Mouse (Mus musculus): Measurements from ENCODE around the gene Nom1. TPM values are rescaled to one million over a fixed set of nuclear protein-coding genes. Genes with fewer than 3 reads are reported as not detected.

Gene Nom1
- total RNA-seq (2021) = 10 to 100 TPM; 13.4 to 16.1 TPM
- 4.5 and 9.3 TPM in 2 replicates for polyA plus RNA-seq (2012; rRNA removed)
- long read RNA-seq, full-length matches to known transcripts = 23 of 36 reads
- long read RNA-seq, partial matches to known transcripts = 8 of 36 reads
- long read RNA-seq, other reads (novel, unspliced or antisense) = 5 of 36 reads

DNA sequence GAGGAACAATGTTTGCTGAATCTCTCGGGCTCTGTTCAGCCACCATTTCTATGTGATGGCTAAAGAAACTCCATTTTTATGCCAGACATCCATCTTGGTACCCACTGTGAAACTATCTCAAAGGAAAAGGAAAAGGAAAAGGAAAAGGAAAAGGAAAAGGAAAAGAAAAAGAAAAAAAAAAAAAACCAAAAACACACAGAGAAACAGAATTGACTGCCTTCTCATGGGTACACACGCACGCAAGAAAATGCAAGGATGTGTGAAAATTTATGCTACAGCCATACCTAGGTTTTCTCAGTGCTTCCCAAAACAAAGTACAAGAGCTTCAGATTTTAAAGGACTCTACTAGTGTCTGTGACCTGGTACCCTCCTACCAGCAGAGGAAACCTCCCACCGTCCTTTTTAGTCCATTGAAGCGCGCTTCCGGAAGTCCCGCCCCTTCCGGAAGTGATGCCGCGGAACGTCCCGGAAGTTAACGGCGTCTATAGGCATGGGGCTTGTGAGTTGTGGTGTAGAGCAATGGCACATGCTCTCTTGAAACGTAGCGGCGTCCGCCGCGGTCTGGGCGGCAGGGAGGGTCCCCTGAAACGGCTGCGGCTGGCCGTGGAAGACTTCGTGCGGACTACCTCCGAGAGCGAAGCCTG lies at the start of gene Nom1:
Nom1 (plus strand) TSS at position 437 of the 644 bp plus-strand sequence.
- DNase-seq = peak; percentile 92 to 93
- no peaks in the 10 kb centered on the region for H3K79me2 ChIP-seq (replicated peaks; ENCODE audit: control insufficient read depth, insufficient read depth, low read length)
- no peaks in the 10 kb centered on the region for H3K27me3 ChIP-seq (ENCODE audit: control insufficient read depth, insufficient read depth, low read length)
- TF ChIP-seq POLR2A (IDR thresholded peaks at IDR 0.05; ENCODE audit: insufficient read depth, low read depth, low read length) (peak; percentile 71; the same call in 1 of the 2 replicates), EP300 (IDR thresholded peaks at IDR 0.05; ENCODE audit: insufficient read depth, low read depth, low read length) (0 out of 2 replicates have a peak, but pooled peaks have one; percentile 6), CTCF (IDR thresholded peaks at IDR 0.05) (0 out of 2 replicates have a peak, but pooled peaks have one; percentile 19)
- peak within 1 kb of the TSS; percentile 88 for H3K4me3 ChIP-seq
- peaks cover 2% of the 10 kb centered on the region for H3K4me1 ChIP-seq (ENCODE audit: control insufficient read depth, insufficient read depth, low read length)
- peak within 1 kb of the TSS; percentile 76 for H3K27ac ChIP-seq
- peaks cover 15% of the 10 kb centered on the region for H3K36me3 ChIP-seq (ENCODE audit: control insufficient read depth, insufficient read depth, low read length)
- WGBS = 5% methylated on average over 29 of the region's 29 CpGs
- peak within 1 kb of the TSS; percentile 65 for H3K9ac ChIP-seq (ENCODE audit: low read depth, low read length)
- intact Hi-C loops (cut with DNase I) = loop anchor here (2.0 to 5.0 kb wide), 2 partner anchors 47 to 134 kb away; partner anchors contain the start of gene Ube3c

DNA sequence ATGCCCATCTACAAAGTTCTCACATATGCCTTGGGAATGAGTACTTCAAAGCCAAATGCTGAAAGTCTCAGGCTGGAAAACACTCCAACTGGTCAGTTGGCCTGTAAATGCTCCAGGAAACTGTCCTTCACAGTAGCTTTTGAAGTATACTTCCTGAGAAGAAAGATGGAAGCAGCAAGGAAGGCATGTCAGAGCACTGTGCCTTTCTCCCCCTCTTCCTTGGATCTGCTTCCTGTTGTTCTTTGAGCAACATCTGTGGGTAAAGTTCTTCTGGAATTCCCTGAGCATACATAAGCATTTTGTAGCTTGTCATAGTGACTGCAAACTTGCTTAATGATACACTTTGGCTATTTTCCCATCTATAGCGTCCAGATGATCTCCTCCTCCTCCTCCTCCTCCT lies 46.9 kb upstream of the Nom1 start:
- Histone ChIP-seq H3K36me3 (ENCODE audit: control insufficient read depth, insufficient read depth, low read length) (no peaks in the 10 kb centered on the region), H3K27ac (peak overlapping the region; percentile 82), H3K79me2 (replicated peaks; ENCODE audit: control insufficient read depth, insufficient read depth, low read length) (no peaks in the 10 kb centered on the region), H3K4me1 (ENCODE audit: control insufficient read depth, insufficient read depth, low read length) (peaks cover 9% of the 10 kb centered on the region), H3K27me3 (ENCODE audit: control insufficient read depth, insufficient read depth, low read length) (no peaks in the 10 kb centered on the region), H3K4me3 (no peak overlapping the region), H3K9ac (ENCODE audit: low read depth, low read length) (no peak overlapping the region)
- no peak for DNase-seq
- 14% methylated on average over 1 of the region's 1 CpGs for WGBS
- intact Hi-C loops (cut with DNase I) = loop anchor here (5.0 kb wide), 2 partner anchors 45 to 185 kb away; partner anchors contain the start of gene Nom1
- TF ChIP-seq EP300 (IDR thresholded peaks at IDR 0.05; ENCODE audit: insufficient read depth, low read depth, low read length) (no peak), POLR2A (IDR thresholded peaks at IDR 0.05; ENCODE audit: insufficient read depth, low read depth, low read length) (no peak), CTCF (IDR thresholded peaks at IDR 0.05) (no peak)

DNA sequence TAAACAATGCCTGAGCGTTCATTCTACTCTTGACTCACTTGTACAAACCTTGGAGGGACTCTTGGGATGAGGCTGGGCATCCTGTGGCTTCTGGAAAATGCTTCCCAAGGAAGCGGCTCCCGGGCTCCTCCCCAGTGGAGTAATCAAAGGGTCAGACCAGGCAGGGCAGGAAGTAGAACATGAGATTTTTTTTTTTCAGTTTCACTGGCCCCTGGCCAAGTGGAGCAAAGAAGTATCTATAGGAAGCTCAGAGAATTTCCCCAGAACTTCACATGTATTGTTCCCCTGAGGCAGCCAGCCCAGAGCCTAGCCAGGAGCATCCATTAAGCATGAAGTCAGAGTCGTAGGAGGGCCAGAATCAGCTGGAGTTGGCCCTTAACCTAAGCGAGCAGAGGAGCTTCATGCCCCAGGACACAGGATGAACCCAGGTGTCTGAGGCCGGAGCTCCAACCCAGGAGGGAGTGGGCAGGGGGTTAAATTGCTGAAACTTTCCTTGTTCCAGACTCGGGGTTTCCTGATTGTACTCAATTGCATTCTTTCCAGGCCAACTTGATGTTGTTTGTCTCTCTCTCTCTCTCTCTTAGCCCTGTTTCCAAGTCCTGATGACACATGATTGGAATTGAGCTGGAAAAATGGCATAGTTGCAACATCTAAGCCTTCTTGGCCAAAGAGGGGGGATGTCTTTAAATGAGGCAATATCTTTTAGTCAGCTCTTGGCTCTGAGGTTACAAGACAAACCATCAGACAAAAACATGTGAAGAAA lies 46.1 kb upstream of the Nom1 start:
- peak overlapping the region; percentile 82 for H3K27ac ChIP-seq
- no peaks in the 10 kb centered on the region for H3K79me2 ChIP-seq (replicated peaks; ENCODE audit: control insufficient read depth, insufficient read depth, low read length)
- no peaks in the 10 kb centered on the region for H3K36me3 ChIP-seq (ENCODE audit: control insufficient read depth, insufficient read depth, low read length)
- H3K27me3 ChIP-seq (ENCODE audit: control insufficient read depth, insufficient read depth, low read length) = no peaks in the 10 kb centered on the region
- peak; percentile 56 to 59 for DNase-seq
- intact Hi-C loops (cut with DNase I) = loop anchor here (5.0 kb wide), 2 partner anchors 44 to 184 kb away; partner anchors contain the start of gene Nom1
- no peak overlapping the region for H3K4me3 ChIP-seq
- TF ChIP-seq EP300 (IDR thresholded peaks at IDR 0.05; ENCODE audit: insufficient read depth, low read depth, low read length) (no peak), POLR2A (IDR thresholded peaks at IDR 0.05; ENCODE audit: insufficient read depth, low read depth, low read length) (0 out of 2 replicates have a peak, but pooled peaks have one; percentile 25)
- H3K9ac ChIP-seq (ENCODE audit: low read depth, low read length) = no peak overlapping the region
- WGBS = 19% methylated on average over 7 of the region's 7 CpGs
- H3K4me1 ChIP-seq (ENCODE audit: control insufficient read depth, insufficient read depth, low read length) = peaks cover 9% of the 10 kb centered on the region

DNA sequence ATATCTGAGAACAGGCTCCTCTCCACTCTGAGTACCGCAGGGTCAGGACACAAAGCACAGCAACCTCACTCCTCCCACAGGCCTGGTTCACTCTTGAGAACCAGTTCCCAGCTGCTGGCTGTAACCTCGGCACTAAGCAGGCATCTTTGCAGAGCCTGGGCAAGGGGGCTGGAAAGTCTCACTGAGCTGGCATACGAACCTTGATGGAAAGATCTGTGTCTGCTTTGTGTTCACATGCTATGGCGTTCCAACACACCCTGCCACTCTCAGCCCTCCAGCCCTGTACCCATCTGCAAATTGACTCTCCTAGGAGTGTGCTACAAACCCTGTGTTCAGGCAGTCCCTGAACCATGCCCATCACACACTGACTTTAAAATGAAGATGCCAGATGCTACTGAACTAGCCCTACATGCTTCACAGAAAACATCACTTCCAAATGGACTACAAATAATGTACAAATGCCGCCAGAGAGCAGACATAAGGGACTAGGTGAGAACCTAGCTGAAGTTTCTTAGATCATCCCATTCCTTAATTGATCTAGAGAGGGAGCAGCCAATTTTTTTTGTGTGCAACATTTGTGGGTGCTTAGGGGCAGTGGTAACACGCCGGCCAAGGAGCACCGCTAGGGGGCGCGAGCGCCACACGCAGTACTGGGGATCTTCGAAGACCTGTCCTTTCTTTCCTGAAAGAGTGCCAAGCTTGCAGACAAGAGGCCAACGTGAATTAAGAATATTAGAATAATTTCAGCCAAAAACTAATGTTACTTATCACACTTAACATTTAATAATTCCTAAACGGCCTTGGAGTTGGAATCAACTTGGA lies 45.3 kb upstream of the Nom1 start:
- Histone ChIP-seq H3K4me3 (no peak overlapping the region), H3K27ac (peak overlapping the region; percentile 82), H3K36me3 (ENCODE audit: control insufficient read depth, insufficient read depth, low read length) (no peaks in the 10 kb centered on the region), H3K4me1 (ENCODE audit: control insufficient read depth, insufficient read depth, low read length) (peaks cover 9% of the 10 kb centered on the region), H3K79me2 (replicated peaks; ENCODE audit: control insufficient read depth, insufficient read depth, low read length) (no peaks in the 10 kb centered on the region), H3K27me3 (ENCODE audit: control insufficient read depth, insufficient read depth, low read length) (no peaks in the 10 kb centered on the region), H3K9ac (ENCODE audit: low read depth, low read length) (no peak overlapping the region)
- 15% methylated on average over 15 of the region's 15 CpGs for WGBS
- peak; percentile 80 to 86 for DNase-seq
- TF ChIP-seq POLR2A (IDR thresholded peaks at IDR 0.05; ENCODE audit: insufficient read depth, low read depth, low read length) (no peak), EP300 (IDR thresholded peaks at IDR 0.05; ENCODE audit: insufficient read depth, low read depth, low read length) (0 out of 2 replicates have a peak, but pooled peaks have one; percentile 32), CTCF (IDR thresholded peaks at IDR 0.05) (no peak; the same call in none of the 2 replicates)
- intact Hi-C loops (cut with DNase I) = loop anchor here (1.0 to 5.0 kb wide), 3 partner anchors 43 to 298 kb away; partner anchors contain the start of gene Nom1

DNA sequence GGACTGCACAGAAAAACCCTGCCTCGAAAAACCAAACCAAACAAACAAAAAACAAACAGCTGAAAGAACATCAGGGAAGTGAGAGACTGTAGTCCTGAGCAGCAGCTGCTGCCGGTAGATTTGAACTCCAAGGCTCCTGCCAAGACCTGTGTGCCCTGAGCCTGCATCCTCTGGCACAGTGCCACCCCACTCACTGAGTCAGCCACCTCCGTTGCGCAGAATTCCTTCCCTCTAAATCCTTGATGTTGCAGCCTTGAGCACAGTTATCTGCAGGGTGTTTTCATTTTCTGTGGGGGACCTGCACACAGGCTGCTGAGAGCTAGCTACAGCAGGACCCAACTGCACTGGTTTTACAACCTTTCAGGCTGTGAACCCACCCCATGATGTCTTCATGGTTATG lies 36.0 kb upstream of the Nom1 start:
- TF ChIP-seq POLR2A (IDR thresholded peaks at IDR 0.05; ENCODE audit: insufficient read depth, low read depth, low read length) (no peak), CTCF (IDR thresholded peaks at IDR 0.05) (no peak), EP300 (IDR thresholded peaks at IDR 0.05; ENCODE audit: insufficient read depth, low read depth, low read length) (no peak)
- H3K4me1 ChIP-seq (ENCODE audit: control insufficient read depth, insufficient read depth, low read length) = no peaks in the 10 kb centered on the region
- intact Hi-C loops (cut with DNase I) = no loop called here

More for the DNA sequence above, 36.0 kb upstream of the Nom1 start:
- H3K36me3 ChIP-seq (ENCODE audit: control insufficient read depth, insufficient read depth, low read length) = no peaks in the 10 kb centered on the region
- H3K9ac ChIP-seq (ENCODE audit: low read depth, low read length) = no peak overlapping the region
- no peak overlapping the region for H3K27ac ChIP-seq
- no peaks in the 10 kb centered on the region for H3K27me3 ChIP-seq (ENCODE audit: control insufficient read depth, insufficient read depth, low read length)
- H3K79me2 ChIP-seq (replicated peaks; ENCODE audit: control insufficient read depth, insufficient read depth, low read length) = no peaks in the 10 kb centered on the region
- WGBS = 30% methylated on average over 4 of the region's 4 CpGs
- no peak for DNase-seq
- H3K4me3 ChIP-seq = no peak overlapping the region
